Mouse (Mus musculus) neural tube, embryonic 10.5 days (tissue): Measurements from ENCODE around the gene Pemt.
"Not testable (repeated sequence)": the region's sequence is repeated elsewhere in the genome, so short reads cannot be mapped to it uniquely, and the experiment has no call there.

ENCODE experiments used
- DNase-seq: peaks from one replicate; pipeline ENCODE4 v3.0.0-alpha.2; 2017; ENCODE audit warnings: low spot score; ENCODE audit errors: extremely low spot score

Gene Pemt

DNA sequence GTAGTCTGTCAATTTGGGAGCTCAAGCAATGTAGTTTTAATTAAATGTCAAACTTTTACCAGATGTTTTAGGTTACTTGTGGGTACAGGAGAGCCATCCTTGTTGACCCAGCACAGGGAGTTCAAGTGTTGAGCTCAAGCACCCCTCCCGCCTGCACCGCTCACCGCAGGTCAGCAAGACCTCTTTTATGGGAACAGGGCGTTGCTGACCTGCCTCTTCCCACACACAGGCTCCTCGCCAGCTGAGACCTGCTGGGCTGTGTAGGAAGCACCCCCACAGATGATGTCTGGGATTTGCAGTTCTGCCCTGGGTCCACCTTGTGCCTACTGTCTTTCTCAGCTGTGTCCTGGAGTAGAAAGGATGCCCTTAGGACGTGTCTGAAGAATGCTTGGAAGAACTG lies 89.5 kb downstream of the Pemt start:
- DNase-seq = no peak

DNA sequence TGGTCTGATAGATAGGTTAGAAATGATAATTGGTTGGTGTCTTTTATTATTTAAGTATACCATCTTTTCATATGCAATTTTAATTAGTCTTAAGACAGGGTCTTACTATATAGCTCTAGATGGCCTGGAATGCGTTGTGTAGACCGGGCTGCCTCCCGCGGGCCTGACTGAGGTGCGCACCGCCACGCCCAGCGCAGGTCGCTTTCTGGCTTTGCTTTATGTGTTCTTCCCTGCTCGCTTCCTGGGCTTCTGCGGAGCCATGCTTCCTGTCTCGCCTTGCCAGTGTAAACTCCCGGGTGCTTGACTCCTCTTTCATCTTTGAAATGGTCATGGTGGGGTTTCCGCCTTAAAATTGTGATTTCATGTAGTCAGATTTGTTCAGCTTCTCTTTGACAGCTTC lies 93.4 kb downstream of the Pemt start:
- no peak for DNase-seq

DNA sequence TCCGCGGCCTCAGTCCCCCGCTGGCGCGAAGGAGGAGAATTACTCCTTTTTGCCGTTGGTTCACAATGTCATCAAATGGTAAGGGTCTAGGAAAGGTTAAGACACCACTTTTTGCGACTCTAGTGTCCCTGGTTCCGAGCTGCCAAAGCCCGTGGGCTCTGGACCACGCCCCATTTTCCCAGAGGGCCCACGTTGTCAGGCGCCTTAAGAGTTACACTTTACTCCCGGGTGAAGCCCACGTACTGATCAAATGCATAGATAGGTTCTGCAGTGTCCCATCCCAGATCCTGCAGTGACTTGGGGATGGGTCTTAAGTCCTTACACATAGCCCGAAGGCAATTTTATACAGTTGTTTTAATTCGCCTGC lies 97.9 kb downstream of the Pemt start:
- DNase-seq = no peak

DNA sequence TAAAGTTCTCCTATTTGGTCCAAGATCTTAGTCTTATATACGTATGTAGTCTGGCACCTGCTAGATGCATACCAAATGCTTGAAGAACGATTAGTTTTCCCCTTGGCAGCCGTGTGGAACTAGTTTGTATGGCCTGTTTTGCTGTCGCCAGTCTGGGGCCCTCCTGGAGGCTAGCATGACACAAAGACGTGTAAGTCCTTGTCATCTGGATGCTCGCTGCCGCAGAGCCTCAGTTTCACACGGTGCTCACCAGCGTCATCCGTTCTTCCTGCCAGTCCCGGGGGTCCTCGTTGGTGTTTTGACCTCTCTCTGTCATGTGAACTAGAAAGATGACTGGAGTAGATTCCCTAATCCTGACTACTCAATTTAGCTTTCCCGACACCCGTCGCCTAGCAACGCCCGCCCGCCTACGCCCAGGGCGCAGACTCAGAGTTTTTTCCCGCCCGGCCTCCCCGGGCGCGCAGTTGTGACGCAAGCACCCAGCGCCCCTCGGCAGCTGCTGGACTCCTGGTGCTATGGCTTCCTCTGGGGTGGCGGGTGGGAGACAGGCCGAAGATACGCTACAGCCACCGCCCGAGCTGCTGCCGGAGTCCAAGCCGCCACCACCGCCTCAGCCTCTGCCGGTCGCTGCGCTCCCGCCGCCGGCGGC lies 98.4 kb downstream of the Pemt start, which contains the start of gene Med9:
Gene Med9 (plus strand): TSS at position 455 of the 649 bp plus-strand sequence.
- DNase-seq = peak; percentile 95

DNA sequence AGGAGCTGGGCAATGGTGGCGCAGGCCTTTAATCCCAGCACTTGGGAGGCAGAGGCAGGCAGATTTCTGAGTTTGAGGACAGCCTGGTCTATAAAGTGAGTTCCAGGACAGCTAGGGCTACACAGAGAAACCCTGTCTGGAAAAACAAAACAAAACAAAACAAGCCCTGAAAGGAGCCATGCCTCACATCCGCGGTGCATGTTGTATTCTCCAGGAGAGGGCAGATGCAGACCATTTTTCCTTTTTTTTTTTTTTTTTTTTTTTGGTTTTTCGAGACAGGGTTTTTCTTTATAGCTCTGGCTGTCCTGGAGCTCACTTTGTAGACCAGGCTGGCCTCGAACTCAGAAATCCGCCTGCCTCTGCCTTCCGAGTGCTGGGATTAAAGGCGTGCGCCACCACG lies 101.4 kb downstream of the Pemt start:
- not testable (repeated sequence) for DNase-seq

DNA sequence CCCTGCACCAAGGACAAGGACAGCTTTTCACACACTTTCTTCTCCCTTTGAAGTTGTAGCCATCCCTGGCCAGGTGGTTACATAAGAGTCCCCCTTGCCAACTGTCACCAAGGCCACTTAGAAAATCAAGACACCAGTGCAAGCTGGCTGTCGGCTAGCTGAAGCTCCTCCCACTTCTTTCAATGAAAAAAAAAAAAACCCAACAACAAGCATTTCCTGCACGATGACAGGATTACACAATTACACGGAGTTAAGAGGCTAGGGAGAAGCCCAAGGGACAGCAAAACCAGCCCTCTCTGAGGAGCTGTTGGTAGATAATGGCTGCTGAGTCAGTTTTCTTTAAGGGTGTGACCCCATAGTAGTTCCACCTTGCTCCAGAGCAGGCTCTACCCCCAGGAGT lies 104.9 kb downstream of the Pemt start:
- DNase-seq = no peak

DNA sequence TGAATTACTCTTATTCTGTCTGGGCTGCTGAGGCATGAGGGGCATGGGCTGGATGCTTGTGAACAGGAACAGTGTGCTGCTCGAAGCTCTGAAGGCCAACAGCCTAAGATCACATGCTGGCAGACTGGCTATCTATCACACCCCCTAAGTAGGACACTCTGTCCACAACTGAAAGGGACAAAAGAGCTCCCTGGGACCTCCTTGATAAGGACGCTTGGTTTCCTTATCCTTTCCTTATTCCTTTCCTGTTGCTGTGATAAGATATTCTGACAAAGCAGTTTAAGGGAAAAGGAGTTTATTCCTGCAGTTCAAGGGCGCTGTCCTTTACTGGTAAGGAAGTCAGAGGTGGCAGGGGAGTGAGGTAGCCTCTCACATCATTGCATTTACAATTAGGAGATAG lies 105.6 kb downstream of the Pemt start:
- no peak for DNase-seq

DNA sequence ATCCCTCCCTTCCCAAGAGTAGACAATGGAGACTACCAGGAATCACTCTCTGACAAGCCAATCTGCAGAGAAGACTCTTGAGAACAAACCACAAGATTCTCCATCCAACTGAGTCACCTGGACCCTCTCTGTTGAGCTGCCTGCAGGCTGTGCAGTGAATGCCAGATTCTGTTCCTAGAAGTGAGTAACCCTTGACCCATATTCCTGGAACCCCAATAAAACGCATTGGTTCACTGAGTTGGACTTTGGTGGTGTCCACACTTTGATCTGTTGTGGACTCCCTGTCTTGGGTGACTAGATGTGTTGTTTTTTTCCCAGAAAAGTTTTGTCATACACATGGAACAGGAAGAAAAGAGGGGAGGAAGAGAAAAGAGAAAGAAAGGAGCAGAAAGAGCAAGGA lies 106.5 kb downstream of the Pemt start:
- no peak for DNase-seq

DNA sequence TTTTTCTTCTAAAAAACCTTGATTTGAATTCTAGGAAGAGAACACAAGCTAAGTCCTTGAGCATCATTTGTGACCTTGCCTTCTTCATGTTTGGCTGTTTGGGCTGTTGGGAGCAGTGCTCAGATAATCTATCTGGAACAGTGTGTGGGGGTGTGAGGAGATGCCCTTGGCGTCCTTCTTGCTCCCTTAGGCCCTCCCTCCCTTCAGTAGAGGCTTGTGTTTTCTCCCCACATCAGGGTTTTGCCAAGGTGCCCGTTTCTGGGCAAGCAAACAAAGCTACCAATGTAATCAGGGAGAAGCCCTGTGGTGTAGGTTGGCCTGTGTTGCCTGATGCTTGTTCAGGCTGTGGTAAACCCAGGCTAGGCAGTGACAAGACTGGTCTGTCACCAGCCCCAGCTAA lies 108.7 kb downstream of the Pemt start:
- DNase-seq = no peak

DNA sequence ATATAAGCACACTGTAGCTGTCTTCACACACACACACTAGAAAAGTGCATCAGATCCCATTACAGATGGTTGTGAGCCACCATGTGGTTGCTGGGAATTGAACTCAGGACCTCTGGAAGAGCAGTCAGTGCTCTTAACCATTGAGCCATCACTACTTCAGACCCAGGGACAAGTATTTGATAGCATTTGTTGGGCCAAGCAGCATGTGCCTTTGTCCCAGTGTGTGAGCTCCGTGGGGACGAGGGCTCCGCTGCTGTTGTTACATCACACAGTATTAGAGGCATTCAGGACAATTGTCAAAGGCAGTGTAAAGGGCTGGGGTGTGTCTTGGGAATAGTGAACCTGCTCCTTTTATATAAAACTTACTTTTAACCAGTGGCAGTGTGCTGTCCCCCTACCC lies 109.3 kb downstream of the Pemt start:
- no peak for DNase-seq

DNA sequence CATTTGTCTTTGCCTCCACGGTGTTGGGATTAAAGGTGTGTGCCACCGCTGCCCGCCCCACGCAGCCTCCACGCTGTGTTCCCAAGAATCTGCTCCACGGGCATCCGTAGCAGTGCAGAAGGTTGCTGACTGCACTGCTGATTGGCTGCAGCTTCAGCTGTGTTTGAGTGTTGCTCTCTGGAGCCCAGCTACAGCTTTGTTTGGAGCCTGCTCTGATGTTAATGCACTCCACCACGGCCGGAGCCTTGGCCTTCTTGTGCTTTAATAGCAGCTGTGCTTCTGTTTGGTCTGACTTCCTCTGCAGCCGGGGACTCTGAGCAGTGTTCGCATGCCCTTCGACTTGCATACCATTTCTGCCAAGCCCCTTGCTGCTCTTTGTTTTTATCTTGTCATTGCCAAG lies 112.3 kb downstream of the Pemt start:
- DNase-seq = no peak

DNA sequence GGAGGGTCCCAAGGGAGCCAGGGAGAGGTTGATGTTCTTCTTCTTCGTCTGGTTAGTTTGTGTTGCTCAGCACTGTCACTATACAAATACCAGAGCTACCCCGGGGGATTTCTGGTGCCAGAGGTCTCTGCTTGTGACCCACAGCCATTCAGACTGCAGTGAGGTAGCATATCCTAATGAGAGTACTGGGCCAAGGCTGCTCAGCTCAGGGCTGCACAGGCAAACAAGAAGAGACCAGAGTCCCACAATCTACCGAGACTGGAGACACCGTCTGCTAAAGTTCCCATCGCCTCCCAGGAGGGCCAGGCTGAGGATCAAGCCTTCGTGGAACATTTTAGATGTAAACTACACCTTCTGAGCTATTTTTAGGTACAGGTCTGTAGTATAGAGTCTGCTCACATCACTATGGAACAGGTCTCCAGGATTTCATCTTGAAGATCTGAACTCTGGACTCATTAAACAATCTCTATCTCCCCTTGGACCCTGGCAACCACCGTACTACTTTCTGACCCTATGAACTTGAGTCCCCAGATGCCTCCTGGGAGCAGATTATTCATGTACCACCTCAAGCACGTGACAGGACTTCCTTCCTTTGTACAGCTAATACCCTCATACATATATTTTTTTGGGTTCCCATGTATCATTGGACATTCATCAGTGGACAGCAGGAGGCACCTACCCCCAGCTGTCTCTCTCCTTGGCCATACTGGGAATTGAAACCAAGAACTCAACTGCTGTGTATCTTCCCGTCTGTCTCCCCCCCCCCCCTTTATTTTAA lies 113.5 kb downstream of the Pemt start:
- DNase-seq = no peak

DNA sequence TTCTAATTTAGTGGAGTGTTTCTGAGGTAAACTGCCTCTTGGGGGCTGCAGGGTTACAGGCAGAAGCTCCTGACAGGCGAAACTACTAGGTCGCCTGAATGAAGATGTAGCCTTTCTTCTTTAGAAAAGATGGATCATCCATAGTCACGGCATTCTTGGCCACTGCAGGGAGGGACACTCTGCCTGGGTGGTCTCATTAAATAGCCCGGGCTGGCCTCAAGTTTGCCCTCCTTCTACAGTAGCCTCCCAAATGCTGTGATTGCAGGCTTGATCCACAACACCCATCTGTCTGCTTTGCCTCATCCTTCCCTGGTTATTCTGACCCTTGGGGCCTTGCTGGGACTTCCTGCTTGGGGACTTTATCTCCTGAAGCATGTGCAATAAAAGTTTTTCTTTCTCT lies 116.3 kb downstream of the Pemt start:
- DNase-seq = no peak

DNA sequence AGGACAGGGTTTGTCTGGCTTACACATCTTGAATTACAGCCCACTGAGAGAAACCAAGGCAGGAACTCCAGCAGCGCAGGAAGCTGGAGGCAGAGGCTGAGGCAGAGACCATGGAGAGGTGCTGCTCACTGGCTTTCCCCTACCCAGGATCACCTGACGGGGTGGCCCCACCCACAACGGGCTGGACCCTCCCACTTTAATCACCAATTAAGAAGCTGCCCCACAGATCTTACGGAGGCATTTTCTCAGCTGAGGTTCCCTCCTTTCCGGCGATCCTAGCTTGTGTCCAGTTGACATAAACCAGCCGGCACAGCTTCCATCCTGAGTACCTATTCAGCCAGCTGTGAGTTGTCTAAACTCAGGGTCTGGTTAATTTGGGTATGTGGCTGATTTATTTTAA lies 125.0 kb downstream of the Pemt start:
- DNase-seq = no peak
